Mouse (Mus musculus) lung, adult 18-20 months (tissue): ENCODE measurements at regions not wholly inside any gene's neighbourhood (a gene's known extent, or its start where the extent isn't known, plus 50 kb on each side); places are given as distances from the start of the nearest gene placed in this dataset.

Experiments used
- DNase-seq, 2 experiments: peaks; one replicate each; pipeline ENCODE4 v3.0.0; 2022; ENCODE audit warnings: mixed read lengths in 2 of 2

DNA sequence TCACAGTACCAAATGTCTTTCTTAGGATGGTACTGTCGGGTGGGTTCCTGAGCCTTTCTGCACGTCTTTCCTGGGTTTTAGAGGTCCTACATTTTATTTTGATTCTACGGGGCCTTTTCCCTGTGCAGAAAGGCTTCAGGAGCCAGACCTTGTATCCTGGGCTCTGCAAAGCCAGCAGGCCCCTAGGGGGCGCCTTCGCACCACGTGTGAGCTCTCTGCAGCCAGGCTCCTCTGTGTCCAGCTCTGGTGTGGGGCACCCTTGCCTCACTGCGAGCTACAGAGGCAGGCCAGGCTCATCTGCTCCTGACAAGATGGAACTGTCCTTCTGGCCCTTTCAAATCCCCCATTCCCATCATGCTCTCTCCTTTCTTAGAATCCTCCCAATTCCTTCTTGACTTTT is 53.3 kb upstream of the Usp3 start:
- DNase-seq, result peak; percentile 84 to 88

DNA sequence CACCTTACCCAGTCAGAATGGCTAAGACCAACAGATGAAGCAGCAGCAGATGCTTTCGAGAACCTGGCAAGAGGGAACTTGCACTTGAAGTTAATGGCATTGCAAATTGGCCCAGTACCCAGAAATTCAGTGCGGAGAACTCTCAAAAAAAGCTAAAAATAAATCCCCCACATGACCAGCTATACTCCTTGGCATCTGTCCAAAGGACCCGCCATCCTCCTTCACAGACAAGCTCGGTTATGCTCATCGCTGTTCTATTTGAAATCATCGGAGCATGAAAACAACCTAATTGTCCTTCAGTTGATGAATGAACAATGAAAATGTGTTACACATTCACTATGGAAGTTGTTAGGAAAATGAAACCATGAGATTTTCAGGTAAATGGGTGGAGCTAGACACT is 58.4 kb upstream of the Usp3 start:
- no peak for DNase-seq

DNA sequence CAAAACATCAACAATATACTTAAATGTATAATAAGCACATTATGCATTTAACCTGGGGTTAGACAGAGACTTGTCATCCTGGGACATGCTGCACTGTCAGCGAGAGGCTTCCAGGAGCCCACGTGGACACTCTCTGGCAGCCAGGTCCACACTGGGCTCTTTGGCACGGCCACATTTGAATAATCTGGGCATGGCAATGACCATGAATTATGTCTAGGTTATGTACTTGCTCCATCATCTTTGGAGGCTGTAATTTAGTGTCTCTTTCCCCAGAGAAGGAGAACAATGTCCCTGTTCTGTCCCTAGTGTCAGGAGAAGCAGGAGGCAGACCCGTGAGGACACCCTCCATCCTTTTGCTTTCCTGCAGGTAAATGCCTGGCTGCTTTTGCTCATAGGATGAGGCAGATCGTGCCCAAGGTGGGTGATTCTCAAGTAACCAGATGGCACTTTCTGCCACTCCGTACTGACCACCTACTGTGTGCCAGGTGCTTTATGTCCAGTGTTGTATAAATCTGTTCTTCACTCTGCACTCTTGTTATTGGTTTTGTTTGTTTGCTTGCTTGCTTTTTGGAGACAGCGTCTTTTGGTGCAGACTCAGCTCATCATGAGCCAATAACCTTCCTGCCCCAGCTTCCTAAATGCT is 56.2 kb upstream of the Car12 start:
- DNase-seq, result no peak

- no peak for DNase-seq
Observed at GRCm38 (mm10) chr9:66658707-66659242, 54.7 kb upstream of the Car12 start.

DNA sequence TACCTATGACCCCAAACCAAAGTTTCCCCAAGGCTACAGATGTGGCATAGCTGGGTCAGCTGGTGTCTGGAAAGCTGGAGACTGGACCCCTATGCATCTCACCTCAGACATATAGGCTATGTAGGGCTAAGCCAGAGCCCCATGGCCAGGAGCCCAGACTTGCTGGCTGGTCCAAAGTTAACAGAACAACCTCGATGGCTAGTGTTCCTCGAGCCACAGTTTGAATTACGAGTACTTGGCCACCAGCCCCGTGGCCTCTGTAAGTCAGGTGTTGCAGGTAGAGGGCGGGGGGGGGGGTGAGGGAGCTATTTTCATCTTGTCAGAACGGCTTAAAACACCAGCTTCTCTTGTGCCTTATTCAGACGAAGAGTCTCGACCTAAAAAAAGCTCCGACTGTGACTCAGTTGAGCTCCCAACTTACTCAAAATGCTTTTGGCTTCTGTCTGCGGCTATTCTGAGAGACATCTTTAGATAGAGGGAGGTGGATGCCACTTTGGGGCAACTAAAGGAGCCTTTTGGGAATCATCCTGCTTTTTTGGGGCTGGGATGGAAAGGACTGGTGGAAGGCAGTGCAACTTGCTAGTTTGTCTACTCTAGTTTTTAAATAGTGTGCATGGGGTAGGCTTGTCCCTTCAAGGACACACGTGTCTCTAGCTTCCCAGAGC is 53.6 kb upstream of the Car12 start:
- peak; percentile 24 to 27 for DNase-seq

GRCm38 (mm10) chr9:66661596-66661995 is 51.9 kb upstream of the Car12 start:
- no peak for DNase-seq

DNA sequence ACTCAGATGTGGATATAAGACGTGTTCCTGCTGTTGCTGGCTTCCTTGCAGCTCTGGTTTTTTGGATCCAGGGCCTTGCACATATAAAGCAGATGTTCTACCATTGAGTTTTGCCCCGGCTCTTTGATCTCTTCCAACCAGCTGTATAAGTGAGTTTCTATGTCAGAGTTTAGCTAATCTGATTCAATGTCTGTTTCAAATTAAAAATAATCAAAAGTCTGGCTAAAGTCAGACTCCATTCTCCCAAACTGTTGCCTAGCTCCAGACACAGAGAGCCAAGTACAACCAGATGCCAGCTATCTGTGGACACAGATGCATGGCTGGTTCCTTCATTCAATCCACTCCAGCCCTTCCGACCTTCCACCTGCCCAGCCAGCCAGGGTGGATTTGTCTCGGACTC is 51.0 kb upstream of the Car12 start:
- DNase-seq, result no peak
